Mouse (Mus musculus): ENCODE measurements around the gene Ufl1. TPM values are rescaled to one million over a fixed set of nuclear protein-coding genes. Genes with fewer than 3 reads are reported as not detected.
"Not testable (repeated sequence)": the region's sequence is repeated elsewhere in the genome, so short reads cannot be mapped to it uniquely, and the experiment has no call there.

The Ufl1 gene
- polyA plus RNA-seq, 1 experiment from 2014 or later: 40.7 TPM

DNA sequence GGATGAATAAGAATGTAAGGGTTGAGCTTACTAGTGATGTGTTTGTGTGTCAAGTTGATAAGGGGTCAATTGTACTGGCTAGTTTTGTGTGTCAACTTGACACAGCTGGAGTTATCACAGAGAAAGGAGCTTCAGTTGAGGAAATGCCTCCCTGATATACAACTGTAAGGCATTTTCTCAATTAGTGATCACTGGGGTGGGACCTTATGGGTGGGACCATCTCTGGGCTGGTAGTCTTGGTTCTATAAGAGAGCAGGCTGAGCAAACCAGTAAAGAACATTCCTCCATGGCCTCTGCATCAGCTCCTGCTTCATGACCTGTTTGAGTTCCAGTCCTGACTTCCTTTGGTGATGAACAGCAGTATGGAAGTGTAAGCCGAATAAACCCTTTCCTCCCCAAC lies 46.0 kb downstream of the Ufl1 start:
- WGBS: 80% methylated on average over 1 of the region's 1 CpGs
- not testable (repeated sequence) for H3K27ac ChIP-seq; H3K4me1 ChIP-seq; H3K27me3 ChIP-seq; H3K9ac ChIP-seq; H3K4me3 ChIP-seq; H3K36me3 ChIP-seq; ATAC-seq (ENCODE audit: borderline replicate concordance, extremely low read depth, low FRiP score, low TSS enrichment); H3K4me2 ChIP-seq; H3K9me3 ChIP-seq

DNA sequence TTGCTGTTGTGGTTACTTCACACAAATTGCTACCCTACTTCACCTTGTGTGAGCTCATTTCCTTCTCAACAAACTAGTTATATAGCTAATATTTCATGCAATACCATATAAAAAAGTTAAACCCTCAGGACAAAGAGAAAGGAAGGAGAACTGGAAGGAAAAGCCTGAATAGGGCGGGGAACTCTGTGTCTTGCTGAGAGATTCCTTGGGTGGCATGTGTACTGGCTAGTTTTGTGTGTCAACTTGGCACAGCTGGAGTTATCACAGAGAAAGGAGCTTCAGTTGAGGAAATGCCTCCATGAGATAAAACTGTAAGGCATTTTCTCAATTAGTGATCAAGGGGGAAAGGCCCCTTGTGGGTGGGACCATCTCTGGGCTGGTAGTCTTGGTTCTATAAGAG lies 47.9 kb downstream of the Ufl1 start:
- not testable (repeated sequence) for H3K27me3 ChIP-seq; H3K36me3 ChIP-seq; H3K9me3 ChIP-seq; H3K4me3 ChIP-seq; H3K9ac ChIP-seq; ATAC-seq (ENCODE audit: borderline replicate concordance, extremely low read depth, low FRiP score, low TSS enrichment); H3K27ac ChIP-seq; H3K4me2 ChIP-seq; H3K4me1 ChIP-seq
- 93% methylated on average over 1 of the region's 1 CpGs for WGBS

GRCm38 (mm10) chr4:25232546-25232945 lies 49.1 kb downstream of the Ufl1 start:
- no peaks in the 10 kb centered on the region for H3K9me3 ChIP-seq
- no peak overlapping the region for H3K27ac ChIP-seq
- no peak overlapping the region for H3K4me3 ChIP-seq
- no peak for ATAC-seq (ENCODE audit: borderline replicate concordance, extremely low read depth, low FRiP score, low TSS enrichment)
- H3K4me2 ChIP-seq: no peak overlapping the region
- H3K27me3 ChIP-seq: no peaks in the 10 kb centered on the region
- H3K9ac ChIP-seq: no peak overlapping the region
- WGBS: 86% methylated on average over 3 of the region's 3 CpGs
- no peaks in the 10 kb centered on the region for H3K36me3 ChIP-seq
- H3K4me1 ChIP-seq: no peaks in the 10 kb centered on the region

- no peaks in the 10 kb centered on the region for H3K27me3 ChIP-seq
- no peaks in the 10 kb centered on the region for H3K4me1 ChIP-seq
- no peak overlapping the region for H3K4me2 ChIP-seq
- no peak overlapping the region for H3K9ac ChIP-seq
- 28% methylated on average over 1 of the region's 1 CpGs for WGBS
- H3K9me3 ChIP-seq: no peaks in the 10 kb centered on the region
- H3K4me3 ChIP-seq: no peak overlapping the region
- H3K36me3 ChIP-seq: no peaks in the 10 kb centered on the region
- no peak overlapping the region for H3K27ac ChIP-seq
- ATAC-seq (ENCODE audit: borderline replicate concordance, extremely low read depth, low FRiP score, low TSS enrichment): no peak
These were observed 54.1 kb downstream of the Ufl1 start for GRCm38 (mm10) chr4:25227527-25227926.

DNA sequence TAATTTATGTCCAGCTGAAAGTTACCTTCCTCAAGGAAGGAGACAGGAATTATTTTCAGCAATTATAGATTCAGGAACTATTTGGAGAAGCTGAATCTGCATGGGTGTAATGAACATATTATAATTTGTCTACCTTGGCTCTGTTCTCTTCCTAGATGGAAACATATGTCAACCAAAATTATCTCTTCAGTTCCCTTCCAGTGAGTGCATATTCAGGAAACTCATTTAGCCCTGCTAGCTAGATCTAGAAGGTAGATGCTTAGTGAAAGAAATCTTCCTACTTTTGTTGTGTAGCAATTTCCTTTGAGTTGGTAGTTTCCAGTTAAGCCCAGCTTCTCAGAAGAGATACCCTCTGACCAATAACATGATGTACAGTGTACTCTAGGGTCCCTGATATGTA lies 59.7 kb downstream of the Ufl1 start:
- Histone ChIP-seq H3K9ac (no peak overlapping the region), H3K9me3 (no peaks in the 10 kb centered on the region), H3K4me2 (no peak overlapping the region), H3K36me3 (no peaks in the 10 kb centered on the region), H3K27me3 (no peaks in the 10 kb centered on the region), H3K4me1 (no peaks in the 10 kb centered on the region), H3K27ac (no peak overlapping the region), H3K4me3 (no peak overlapping the region)
- no peak for ATAC-seq (ENCODE audit: borderline replicate concordance, extremely low read depth, low FRiP score, low TSS enrichment)

DNA sequence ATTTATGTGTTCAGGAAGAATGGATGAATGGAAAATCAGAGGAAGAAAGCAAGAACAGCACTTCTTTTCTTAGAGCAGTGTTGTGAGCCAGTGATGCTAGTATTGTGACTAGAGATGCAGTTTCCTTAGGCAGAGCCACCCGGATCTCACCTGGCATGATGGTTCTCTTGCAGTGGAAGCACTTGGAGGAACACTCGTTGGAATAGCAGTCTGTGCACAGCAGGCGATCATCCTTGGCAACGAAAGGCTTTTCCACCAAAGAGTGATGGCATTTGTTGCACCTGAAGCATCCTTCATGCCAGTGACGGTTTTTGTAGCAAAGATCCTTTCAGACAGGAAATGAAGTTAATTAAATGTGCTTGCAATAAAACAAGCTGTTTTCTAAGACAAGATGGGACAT lies 68.2 kb downstream of the Ufl1 start:
- H3K36me3 ChIP-seq: no peaks in the 10 kb centered on the region
- H3K9ac ChIP-seq: no peak overlapping the region
- ATAC-seq (ENCODE audit: borderline replicate concordance, extremely low read depth, low FRiP score, low TSS enrichment): no peak
- no peaks in the 10 kb centered on the region for H3K4me1 ChIP-seq
- no peak overlapping the region for H3K27ac ChIP-seq
- H3K27me3 ChIP-seq: no peaks in the 10 kb centered on the region
- 49% methylated on average over 5 of the region's 5 CpGs for WGBS
- H3K4me3 ChIP-seq: no peak overlapping the region
- H3K4me2 ChIP-seq: no peak overlapping the region
- no peaks in the 10 kb centered on the region for H3K9me3 ChIP-seq

GRCm38 (mm10) chr4:25206166-25206565 lies 75.5 kb downstream of the Ufl1 start:
- no peak for ATAC-seq (ENCODE audit: borderline replicate concordance, extremely low read depth, low FRiP score, low TSS enrichment)
- no peak overlapping the region for H3K4me3 ChIP-seq
- no peaks in the 10 kb centered on the region for H3K4me1 ChIP-seq
- H3K4me2 ChIP-seq: no peak overlapping the region
- no peaks in the 10 kb centered on the region for H3K36me3 ChIP-seq
- H3K9ac ChIP-seq: no peak overlapping the region
- no peaks in the 10 kb centered on the region for H3K27me3 ChIP-seq
- no peak overlapping the region for H3K27ac ChIP-seq
- WGBS: 80% methylated on average over 4 of the region's 4 CpGs
- no peaks in the 10 kb centered on the region for H3K9me3 ChIP-seq

Other genes starting within 250 kb of the Ufl1 start
- gene Fhl5, start 38.9 kb downstream of the Ufl1 start, polyA plus RNA-seq (2015; fragmentation: Nextera tagmentation; extraction: Ambion mirVana): 0.24 and 0.40 TPM in 2 replicates